Mouse (Mus musculus) limb, embryonic 12.5 days (tissue): ENCODE measurements at regions not wholly inside any gene's neighbourhood (a gene's known extent, or its start where the extent isn't known, plus 50 kb on each side); places are given as distances from the start of the nearest gene placed in this dataset.
A peak's percentile ranks its signal among the peaks of the same experiment; 100 is the strongest.

Experiments used
- ATAC-seq: fragments of 200-750 bp; cut with Nextera tagmentation; 2 replicates; pipeline ENCODE4 v1.8.0; 2017; ENCODE audit warnings: low read depth, moderate TSS enrichment; ENCODE audit not compliant: insufficient number of reproducible peaks, insufficient read depth, low FRiP score, low TSS enrichment
- H3K27ac ChIP-seq: fragments of 300-500 bp; sonication (generic); 2 replicates; pipeline ENCODE4 v1.5.1; 2016; ENCODE audit warnings: mild to moderate bottlenecking, moderate library complexity
- H3K27me3 ChIP-seq: fragments of 300-500 bp; sonication (generic); 2 replicates; pipeline ENCODE4 v1.6.1; 2016; ENCODE audit warnings: mild to moderate bottlenecking, moderate library complexity
- H3K36me3 ChIP-seq: fragments of 300-500 bp; sonication (generic); 2 replicates; pipeline ENCODE4 v1.6.1; 2016; ENCODE audit warnings: mild to moderate bottlenecking, moderate library complexity
- H3K4me1 ChIP-seq: fragments of 300-500 bp; sonication (generic); replicated peaks from 2 replicates; pipeline ENCODE4 v1.6.1; 2016
- H3K4me2 ChIP-seq: fragments of 300-500 bp; sonication (generic); 2 replicates; pipeline ENCODE4 v1.6.1; 2016; ENCODE audit warnings: mild to moderate bottlenecking, moderate library complexity
- H3K4me3 ChIP-seq: fragments of 300-500 bp; sonication (generic); replicated peaks from 2 replicates; pipeline ENCODE4 v1.5.1; 2016; ENCODE audit warnings: mild to moderate bottlenecking
- H3K9ac ChIP-seq: fragments of 300-500 bp; sonication (generic); replicated peaks from 2 replicates; pipeline ENCODE4 v1.6.1; 2016; ENCODE audit warnings: mild to moderate bottlenecking, moderate library complexity
- H3K9me3 ChIP-seq: fragments of 300-500 bp; sonication (generic); 2 replicates; pipeline ENCODE4 v1.6.1; 2016; ENCODE audit warnings: mild to moderate bottlenecking, moderate library complexity
- WGBS: fragments of 180-500 bp; shearing (Covaris S2); methylation state at CpG from one replicate; pipeline ENCODE4 v1.1.7; 2016; 5-methylcytosine and 5-hydroxymethylcytosine counted together

GRCm38 (mm10) chr3:128187330-128188044 lies 291.4 kb upstream of the Fam241a start:
- 54% methylated on average over 9 of the region's 9 CpGs for WGBS
- ATAC-seq = no peak
- no peak overlapping the region for H3K4me2 ChIP-seq
- no peaks in the 10 kb centered on the region for H3K36me3 ChIP-seq
- H3K27me3 ChIP-seq = peaks cover 16% of the 10 kb centered on the region
- H3K9ac ChIP-seq = no peak overlapping the region
- no peak overlapping the region for H3K4me3 ChIP-seq
- H3K4me1 ChIP-seq = no peaks in the 10 kb centered on the region
- no peak overlapping the region for H3K27ac ChIP-seq
- no peaks in the 10 kb centered on the region for H3K9me3 ChIP-seq

- no peak for ATAC-seq
- H3K9me3 ChIP-seq = no peaks in the 10 kb centered on the region
- H3K4me2 ChIP-seq = no peak overlapping the region
- no peak overlapping the region for H3K4me3 ChIP-seq
- no peak overlapping the region for H3K27ac ChIP-seq
- H3K27me3 ChIP-seq = peaks cover 10% of the 10 kb centered on the region; the same call in 1 of the 2 replicates
- H3K4me1 ChIP-seq = peaks cover 6% of the 10 kb centered on the region
- H3K9ac ChIP-seq = no peak overlapping the region
- H3K36me3 ChIP-seq = no peaks in the 10 kb centered on the region
- 10% methylated on average over 4 of the region's 4 CpGs for whole genome bisulfite sequencing
Observed at GRCm38 (mm10) chr3:128186278-128186677, 290.2 kb upstream of the Fam241a start.

GRCm38 (mm10) chr3:128181221-128181908 lies 285.2 kb upstream of the Fam241a start:
- WGBS = 10% methylated on average over 7 of the region's 7 CpGs
- no peak overlapping the region for H3K9ac ChIP-seq
- H3K4me3 ChIP-seq = no peak overlapping the region
- H3K27me3 ChIP-seq = peaks cover 3% of the 10 kb centered on the region; the same call in 1 of the 2 replicates
- peak; percentile 95 for ATAC-seq
- no peaks in the 10 kb centered on the region for H3K9me3 ChIP-seq
- H3K27ac ChIP-seq = peak overlapping the region; percentile 53
- H3K36me3 ChIP-seq = no peaks in the 10 kb centered on the region
- H3K4me2 ChIP-seq = no peak overlapping the region
- H3K4me1 ChIP-seq = peaks cover 12% of the 10 kb centered on the region

GRCm38 (mm10) chr3:128149216-128149615 lies 253.1 kb upstream of the Fam241a start:
- ATAC-seq = no peak
- 44% methylated on average over 8 of the region's 8 CpGs for WGBS
- no peaks in the 10 kb centered on the region for H3K27me3 ChIP-seq
- no peaks in the 10 kb centered on the region for H3K36me3 ChIP-seq
- no peak overlapping the region for H3K4me3 ChIP-seq
- no peak overlapping the region for H3K9ac ChIP-seq
- no peak overlapping the region for H3K27ac ChIP-seq
- no peaks in the 10 kb centered on the region for H3K9me3 ChIP-seq
- H3K4me2 ChIP-seq = no peak overlapping the region
- peaks cover 4% of the 10 kb centered on the region; the same call in 1 of the 2 replicates for H3K4me1 ChIP-seq

GRCm38 (mm10) chr3:128145329-128145728 lies 249.2 kb upstream of the Fam241a start:
- Histone ChIP-seq H3K27ac (no peak overlapping the region), H3K4me3 (no peak overlapping the region), H3K4me1 (peaks cover 4% of the 10 kb centered on the region; the same call in 1 of the 2 replicates), H3K9ac (no peak overlapping the region), H3K4me2 (no peak overlapping the region), H3K36me3 (no peaks in the 10 kb centered on the region), H3K9me3 (no peaks in the 10 kb centered on the region), H3K27me3 (no peaks in the 10 kb centered on the region)
- 42% methylated on average over 7 of the region's 7 CpGs for WGBS
- no peak for ATAC-seq

GRCm38 (mm10) chr3:128127836-128128235 lies 231.7 kb upstream of the Fam241a start:
- no peaks in the 10 kb centered on the region for H3K9me3 ChIP-seq
- no peak overlapping the region for H3K4me2 ChIP-seq
- 94% methylated on average over 5 of the region's 5 CpGs for WGBS
- ATAC-seq = no peak
- H3K9ac ChIP-seq = no peak overlapping the region
- H3K27ac ChIP-seq = no peak overlapping the region
- H3K4me3 ChIP-seq = no peak overlapping the region
- H3K36me3 ChIP-seq = no peaks in the 10 kb centered on the region
- H3K27me3 ChIP-seq = no peaks in the 10 kb centered on the region
- H3K4me1 ChIP-seq = no peaks in the 10 kb centered on the region

- H3K27me3 ChIP-seq = no peaks in the 10 kb centered on the region
- H3K9ac ChIP-seq = no peak overlapping the region
- no peaks in the 10 kb centered on the region for H3K4me1 ChIP-seq
- H3K27ac ChIP-seq = no peak overlapping the region
- no peaks in the 10 kb centered on the region for H3K36me3 ChIP-seq
- 53% methylated on average over 3 of the region's 3 CpGs for WGBS
- H3K4me2 ChIP-seq = no peak overlapping the region
- no peak for ATAC-seq
- H3K9me3 ChIP-seq = no peaks in the 10 kb centered on the region
- H3K4me3 ChIP-seq = no peak overlapping the region
Observed at GRCm38 (mm10) chr3:128126664-128127063, 230.5 kb upstream of the Fam241a start.

GRCm38 (mm10) chr3:128122111-128122510 lies 226.0 kb upstream of the Fam241a start:
- Histone ChIP-seq H3K4me2 (no peak overlapping the region), H3K27ac (no peak overlapping the region)

GRCm38 (mm10) chr3:128120647-128121440 lies 224.7 kb upstream of the Fam241a start:
- Histone ChIP-seq H3K9me3 (no peaks in the 10 kb centered on the region), H3K4me3 (no peak overlapping the region), H3K4me1 (no peaks in the 10 kb centered on the region), H3K27me3 (no peaks in the 10 kb centered on the region), H3K36me3 (no peaks in the 10 kb centered on the region), H3K4me2 (no peak overlapping the region), H3K9ac (no peak overlapping the region), H3K27ac (no peak overlapping the region)
- 74% methylated on average over 6 of the region's 6 CpGs for WGBS
- no peak for ATAC-seq

More at GRCm38 (mm10) chr3:128122111-128122510, 226.0 kb upstream of the Fam241a start:
- H3K27me3 ChIP-seq = no peaks in the 10 kb centered on the region
- H3K36me3 ChIP-seq = no peaks in the 10 kb centered on the region
- no peaks in the 10 kb centered on the region for H3K4me1 ChIP-seq
- H3K9ac ChIP-seq = no peak overlapping the region
- no peaks in the 10 kb centered on the region for H3K9me3 ChIP-seq
- ATAC-seq = no peak
- H3K4me3 ChIP-seq = no peak overlapping the region
- WGBS = 74% methylated on average over 6 of the region's 6 CpGs

- no peak overlapping the region for H3K9ac ChIP-seq
- no peak overlapping the region for H3K4me3 ChIP-seq
- no peaks in the 10 kb centered on the region for H3K36me3 ChIP-seq
- WGBS = 48% methylated on average over 3 of the region's 3 CpGs
- no peak; the same call in 1 of the 2 replicates for ATAC-seq
- H3K9me3 ChIP-seq = no peaks in the 10 kb centered on the region
- no peak overlapping the region for H3K27ac ChIP-seq
- no peaks in the 10 kb centered on the region for H3K4me1 ChIP-seq
- H3K4me2 ChIP-seq = no peak overlapping the region
- no peaks in the 10 kb centered on the region for H3K27me3 ChIP-seq
Observed at GRCm38 (mm10) chr3:128113209-128113608, 217.1 kb upstream of the Fam241a start.

GRCm38 (mm10) chr3:128110406-128110805 lies 214.3 kb upstream of the Fam241a start:
- 49% methylated on average over 2 of the region's 2 CpGs for WGBS
- Histone ChIP-seq H3K27ac (no peak overlapping the region), H3K4me2 (no peak overlapping the region)

More at GRCm38 (mm10) chr3:128110406-128110805, 214.3 kb upstream of the Fam241a start:
- Histone ChIP-seq H3K4me1 (no peaks in the 10 kb centered on the region), H3K4me3 (no peak overlapping the region), H3K27me3 (no peaks in the 10 kb centered on the region), H3K9me3 (no peaks in the 10 kb centered on the region), H3K36me3 (no peaks in the 10 kb centered on the region), H3K9ac (no peak overlapping the region)
- no peak for ATAC-seq
